Mouse (Mus musculus) testis, adult 2 months (tissue): Measurements from ENCODE around the gene Lin7c.

Experiments used
- CTCF ChIP-seq: fragments of 200-500 bp; IDR thresholded peaks from 2 replicates; pipeline ENCODE4 v1.5.1; 2012; ENCODE audit warnings: low read depth, mild to moderate bottlenecking, inconsistent platforms, low read length, moderate library complexity; ENCODE audit not compliant: control insufficient read depth, insufficient read depth, insufficient replicate concordance
- POLR2A ChIP-seq: fragments of 200-500 bp; IDR thresholded peaks from 2 replicates; pipeline ENCODE4 v1.6.1; 2012; ENCODE audit warnings: low read depth, mild to moderate bottlenecking, inconsistent platforms, low read length, moderate library complexity; ENCODE audit not compliant: control insufficient read depth

GRCm38 (mm10) chr2:109944995-109945394, 54.3 kb downstream of the Lin7c start:
- TF ChIP-seq CTCF = no peak
- no peak for TF ChIP-seq POLR2A
